Mouse (Mus musculus) urinary bladder, postnatal 4 days (tissue): Measurements from ENCODE around the gene Tmem95.

ENCODE experiments used
- DNase-seq, 2 experiments: peaks; one replicate each; pipeline ENCODE4 v3.0.0; 2021 to 2022; ENCODE audit warnings: low spot score in 2 of 2

The Tmem95 gene

DNA sequence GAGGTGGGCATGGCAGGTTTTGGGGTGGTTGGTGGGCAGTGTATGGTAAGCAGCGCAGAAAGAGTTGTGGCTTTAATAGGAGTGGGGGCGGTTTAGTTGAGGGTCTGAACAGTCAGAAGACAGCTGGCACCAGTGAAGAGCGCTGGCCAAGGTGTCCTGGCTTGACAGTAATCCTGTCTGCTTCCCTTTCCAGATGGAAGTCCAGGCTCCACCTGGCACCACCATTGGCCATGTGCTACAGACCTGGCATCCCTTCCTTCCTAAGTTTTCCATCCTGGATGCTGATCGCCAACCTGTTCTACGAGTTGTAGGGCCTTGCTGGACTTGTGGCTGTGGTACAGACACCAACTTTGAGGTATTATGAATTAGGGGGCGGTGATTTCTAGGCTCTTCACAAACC is 29.8 kb downstream of the Tmem95 start:
- DNase-seq = no peak

DNA sequence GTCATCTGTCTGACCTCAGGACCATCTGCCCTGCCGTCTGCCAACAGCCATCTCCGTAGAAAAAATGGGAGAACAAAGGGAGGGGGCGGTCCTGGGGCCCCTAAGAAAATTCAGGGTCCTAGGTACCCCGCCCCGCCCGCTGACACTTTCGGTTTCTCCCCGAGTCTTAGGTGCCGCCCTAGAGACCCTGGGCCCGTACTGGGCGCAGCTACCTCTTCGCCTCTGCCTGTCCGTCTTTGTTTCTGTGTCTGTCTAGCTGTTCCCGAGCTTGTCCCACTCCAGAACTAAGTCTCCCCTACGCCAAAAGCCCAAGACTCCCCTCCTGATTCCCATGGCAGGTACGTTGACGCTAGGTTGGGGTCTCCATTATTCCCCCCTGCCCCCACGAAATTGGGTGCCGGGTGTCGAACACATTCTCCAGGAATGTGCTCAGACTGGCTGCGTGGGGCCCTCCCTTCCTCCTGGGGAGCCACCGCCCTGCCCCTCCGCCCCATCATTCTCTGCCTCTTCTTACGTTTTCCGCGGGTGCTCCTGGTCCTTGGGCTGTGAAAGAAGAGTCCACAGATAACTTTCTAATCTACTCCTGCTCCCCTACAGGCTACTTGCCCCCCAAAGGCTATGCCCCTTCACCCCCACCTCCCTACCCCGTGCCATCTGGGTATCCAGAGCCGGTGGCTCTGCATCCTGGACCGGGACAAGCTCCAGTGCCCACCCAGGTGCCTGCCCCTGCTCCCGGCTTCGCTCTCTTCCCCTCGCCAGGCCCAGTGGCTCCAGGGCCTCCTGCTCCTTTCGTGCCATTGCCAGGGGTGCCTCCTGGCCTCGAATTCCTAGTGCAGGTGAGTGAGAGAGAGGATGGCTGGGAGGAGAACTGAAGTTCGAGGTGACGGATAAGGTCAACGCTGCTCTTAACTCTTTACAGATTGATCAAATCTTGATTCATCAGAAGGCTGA is 30.8 kb downstream of the Tmem95 start:
- DNase-seq = no peak

DNA sequence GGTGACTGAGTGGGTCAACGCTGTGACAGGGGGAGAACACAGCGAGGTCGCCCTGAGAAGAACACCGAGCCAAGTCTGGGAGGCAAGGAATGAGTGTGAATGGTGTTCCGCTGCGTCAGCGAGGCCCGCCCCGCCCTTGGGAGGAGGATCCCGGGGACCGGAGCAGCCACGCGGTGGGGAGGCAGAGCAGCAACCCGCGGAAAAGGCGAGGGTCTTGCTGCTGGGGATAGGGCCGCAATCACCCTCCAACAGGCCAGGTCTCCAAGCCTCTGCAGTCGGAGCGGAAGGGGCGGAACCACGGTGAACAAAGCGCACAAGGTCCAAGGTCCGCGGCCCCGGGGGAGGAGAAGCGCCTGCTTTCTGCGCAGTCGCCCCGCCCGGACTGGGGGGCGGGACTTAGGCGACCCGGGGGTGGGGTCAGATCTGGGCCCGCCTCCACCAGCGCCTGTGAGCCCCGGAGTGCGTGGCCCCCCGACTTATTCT is 31.6 kb downstream of the Tmem95 start, which contains the start of gene Plscr3:
Plscr3 (plus strand) TSS at position 179 of the 483 bp plus-strand sequence.
- peak; percentile 90 to 91 for DNase-seq

DNA sequence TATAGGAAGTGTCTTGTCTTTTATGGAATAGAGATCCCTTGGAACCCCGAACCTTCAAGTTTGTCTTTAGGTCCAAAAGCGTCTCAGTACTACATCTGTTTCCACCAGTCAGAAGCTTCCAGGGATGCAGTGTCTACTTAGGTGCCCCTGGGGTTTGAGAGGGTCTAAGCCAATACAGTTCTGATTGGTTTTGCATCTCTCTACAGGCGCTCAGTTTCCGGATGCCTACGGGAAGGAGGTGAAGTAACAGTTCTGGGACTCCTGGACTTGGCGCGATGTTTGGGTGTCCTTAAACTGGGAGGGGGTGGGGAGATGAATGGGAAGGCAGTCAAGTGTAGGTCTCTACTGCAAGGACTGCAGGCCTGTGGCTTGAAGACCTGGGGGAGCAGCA is 39.1 kb downstream of the Tmem95 start:
- DNase-seq = no peak

DNA sequence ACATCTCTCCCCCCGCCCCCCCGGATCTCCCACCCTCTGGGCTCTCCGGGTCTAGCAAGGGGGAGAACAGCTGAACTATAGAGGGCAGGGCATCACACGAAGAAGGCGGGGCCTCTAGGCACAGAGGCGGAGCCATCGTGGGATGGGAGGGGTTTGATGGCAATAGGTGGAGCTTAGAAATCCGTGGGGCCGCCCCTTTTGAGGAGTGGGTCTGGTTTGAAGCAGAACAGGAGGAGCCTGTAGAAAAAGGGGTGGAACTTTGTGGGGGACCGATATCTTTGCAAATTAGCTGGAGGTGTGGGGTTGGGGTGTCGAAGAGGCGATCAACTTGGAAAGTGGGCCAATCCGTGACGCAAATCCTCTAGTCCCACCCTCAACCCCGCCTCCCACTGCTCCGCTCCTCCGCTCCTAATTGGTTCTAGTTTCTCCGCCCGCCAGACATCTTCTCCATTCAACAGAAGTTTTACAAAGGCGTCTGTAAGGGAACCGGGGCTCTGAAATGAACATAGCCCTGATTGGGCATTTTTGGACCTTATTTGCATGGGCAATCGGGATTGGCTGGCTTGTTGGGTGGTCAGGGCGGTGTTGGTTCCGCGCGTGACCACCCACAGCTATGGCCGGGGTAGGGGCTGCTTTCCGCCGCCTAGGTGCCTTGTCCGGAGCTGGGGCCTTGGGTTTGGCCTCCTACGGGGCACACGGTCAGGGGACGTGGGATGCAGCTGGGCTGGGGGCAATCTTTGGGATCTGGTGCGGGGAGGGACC is 39.7 kb downstream of the Tmem95 start, which contains the start of gene Tmem256:
Tmem256 (plus strand) TSS at position 563 of the 762 bp plus-strand sequence.
- DNase-seq = peak; percentile 95 to 96

DNA sequence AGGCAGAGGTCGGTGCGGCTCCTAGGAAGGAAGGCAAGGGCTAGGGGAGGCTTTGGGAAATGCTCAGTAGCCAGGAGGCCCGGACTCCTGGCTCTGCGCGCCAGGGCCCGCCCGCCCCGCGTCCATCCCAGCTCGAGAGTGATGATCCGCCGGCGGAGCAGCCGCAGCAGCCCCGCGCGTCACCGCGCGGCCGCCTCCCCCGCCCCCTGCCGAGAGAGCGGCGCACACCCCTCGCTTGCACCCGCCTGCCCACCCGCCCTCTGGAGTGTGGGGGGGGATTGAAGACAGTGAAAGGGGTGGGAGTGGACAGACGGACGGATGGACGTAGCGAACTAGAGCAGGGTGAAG is 40.2 kb downstream of the Tmem95 start, which contains the start of gene Nlgn2:
Nlgn2 (minus strand) TSS at position 181 of the 348 bp plus-strand sequence.
- DNase-seq = peak in 1 of 2 experiments; percentile 75

DNA sequence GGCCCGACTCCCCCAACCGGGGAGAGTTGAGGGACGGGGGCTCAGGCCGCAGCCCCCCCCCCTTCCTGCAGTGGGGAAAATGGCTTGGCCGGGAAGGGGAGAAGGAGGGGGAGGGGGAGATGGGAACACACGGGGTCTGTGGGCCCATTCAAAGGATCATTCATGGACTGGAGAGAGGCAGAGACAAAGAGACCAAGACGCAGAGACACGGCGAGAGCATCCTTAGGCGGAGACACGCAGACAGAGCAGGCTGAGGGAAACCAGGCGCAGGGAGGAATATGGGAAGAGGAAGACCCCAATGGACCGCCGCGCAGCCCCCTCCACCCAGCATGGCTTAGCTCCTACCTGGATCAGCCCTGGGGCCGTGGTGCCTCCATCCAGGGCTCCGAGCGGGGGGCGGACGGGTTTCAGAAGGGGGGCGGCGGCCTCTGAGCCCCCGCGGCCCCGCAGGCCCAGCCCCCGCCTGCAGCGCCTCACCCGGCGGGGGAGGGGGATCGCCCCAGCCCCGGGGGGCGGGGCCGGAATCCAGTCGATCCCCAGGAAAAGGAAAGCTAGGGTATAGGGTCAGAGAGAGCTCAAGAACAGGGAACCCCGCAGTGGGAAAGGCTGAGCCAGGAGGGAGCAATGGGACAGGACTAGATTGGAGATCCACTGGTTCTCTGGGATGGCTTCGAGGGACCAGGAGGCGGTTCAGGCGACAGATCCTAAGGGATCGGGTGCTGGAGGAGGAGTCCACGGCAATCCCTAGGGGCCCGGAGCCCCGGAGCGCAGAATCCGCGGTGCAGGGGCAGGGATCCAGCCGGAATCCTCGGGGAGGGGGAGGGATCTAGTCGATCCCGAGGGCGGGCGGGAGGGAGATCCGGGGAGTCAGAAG is 40.9 kb downstream of the Tmem95 start:
- peak in 1 of 2 experiments; percentile 43 for DNase-seq

DNA sequence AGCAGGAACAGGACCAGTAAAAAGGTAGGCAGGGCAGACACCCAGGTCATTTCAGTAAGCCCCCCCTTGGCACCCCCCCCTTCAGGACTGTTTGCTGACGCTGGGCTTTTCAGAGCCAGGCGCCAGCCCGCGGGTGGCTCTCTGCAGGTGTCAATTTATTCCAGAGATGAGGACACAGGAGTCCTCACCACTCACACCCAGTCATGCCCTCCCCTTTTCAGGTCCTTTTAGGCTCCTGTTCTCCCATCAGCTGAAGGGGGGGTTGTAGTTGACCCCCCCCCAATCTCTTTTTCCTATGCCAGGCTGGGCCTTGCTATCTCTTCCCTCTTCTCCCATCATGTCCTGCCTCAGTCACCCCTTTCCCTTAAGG is 41.9 kb downstream of the Tmem95 start:
- no peak for DNase-seq

DNA sequence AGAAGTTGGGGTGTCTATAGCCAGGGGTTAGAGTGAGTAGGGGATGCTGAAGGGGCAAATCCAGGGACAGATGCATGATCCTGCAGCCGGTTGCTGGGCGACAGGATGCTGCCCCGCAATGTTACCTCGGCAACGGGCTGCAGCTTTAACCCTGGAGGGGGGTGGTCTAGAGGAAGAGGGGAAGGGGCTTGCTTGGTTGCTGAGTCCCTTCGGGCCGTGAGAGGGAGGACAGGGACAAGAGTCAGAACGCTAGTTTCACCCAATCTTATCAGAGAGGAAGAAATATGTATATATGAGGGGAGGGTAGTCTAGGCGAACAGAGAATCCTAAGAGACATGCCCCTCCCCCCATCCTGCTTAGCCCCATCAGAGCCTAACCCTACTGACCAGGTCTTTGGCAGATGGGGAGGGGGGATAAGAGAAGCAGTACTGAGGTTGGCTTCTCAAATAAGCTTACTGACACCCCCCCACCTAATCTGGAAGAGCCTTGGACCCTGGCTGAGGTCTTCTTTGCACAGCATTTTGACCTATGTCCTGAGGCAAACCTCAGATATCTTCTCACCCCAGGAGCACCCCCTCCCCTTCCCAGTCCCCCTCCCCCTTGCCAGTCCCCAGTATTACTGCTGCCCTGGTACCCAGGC is 42.4 kb downstream of the Tmem95 start:
- no peak for DNase-seq

DNA sequence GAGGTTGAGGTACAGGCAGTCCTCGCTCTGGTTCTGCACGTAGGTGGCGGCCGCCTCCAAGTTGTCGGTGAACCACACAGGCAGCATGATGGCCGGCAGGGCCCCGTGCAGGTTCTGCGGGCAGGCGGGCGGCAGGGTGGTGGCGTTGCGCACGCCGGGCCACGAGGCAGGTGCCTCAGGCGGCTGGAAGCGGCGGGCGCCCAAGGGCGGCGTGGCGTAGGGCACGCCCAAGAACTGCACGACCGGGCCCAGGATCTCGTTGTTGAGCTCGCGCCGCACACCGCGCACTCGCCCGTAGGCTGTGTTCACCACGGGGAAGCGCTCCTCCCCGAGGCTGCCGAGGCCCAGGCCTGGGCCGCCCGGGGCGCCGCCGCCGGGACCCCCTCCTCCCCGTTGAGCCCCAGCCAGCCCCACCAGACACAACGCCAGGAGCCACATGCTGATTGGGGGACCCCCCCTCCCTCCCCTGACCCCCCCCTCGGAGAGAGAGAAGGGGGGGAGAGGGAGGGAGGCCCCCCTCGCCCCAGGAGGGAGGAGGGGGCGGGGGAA is 43.7 kb downstream of the Tmem95 start:
- no peak for DNase-seq

DNA sequence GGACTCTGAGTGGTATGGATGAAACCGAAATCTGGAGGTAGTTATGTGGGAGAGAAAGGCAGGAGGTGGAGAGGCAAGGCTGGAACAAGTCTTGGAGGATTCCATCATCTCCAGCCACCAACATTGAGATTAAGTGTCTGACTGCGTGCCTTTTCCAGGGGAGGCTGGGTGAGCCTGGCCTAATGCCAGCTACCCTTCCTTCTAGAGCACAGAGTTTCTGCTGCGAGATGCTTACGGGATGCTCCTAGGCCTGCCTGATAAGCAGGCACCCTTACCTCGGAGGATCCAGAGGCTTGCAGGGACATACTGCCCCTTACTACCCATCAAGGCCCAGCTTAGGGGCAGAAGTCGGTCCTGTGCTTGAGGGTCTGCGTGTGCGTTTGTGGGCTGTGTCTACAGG is 44.3 kb downstream of the Tmem95 start:
- DNase-seq = no peak

DNA sequence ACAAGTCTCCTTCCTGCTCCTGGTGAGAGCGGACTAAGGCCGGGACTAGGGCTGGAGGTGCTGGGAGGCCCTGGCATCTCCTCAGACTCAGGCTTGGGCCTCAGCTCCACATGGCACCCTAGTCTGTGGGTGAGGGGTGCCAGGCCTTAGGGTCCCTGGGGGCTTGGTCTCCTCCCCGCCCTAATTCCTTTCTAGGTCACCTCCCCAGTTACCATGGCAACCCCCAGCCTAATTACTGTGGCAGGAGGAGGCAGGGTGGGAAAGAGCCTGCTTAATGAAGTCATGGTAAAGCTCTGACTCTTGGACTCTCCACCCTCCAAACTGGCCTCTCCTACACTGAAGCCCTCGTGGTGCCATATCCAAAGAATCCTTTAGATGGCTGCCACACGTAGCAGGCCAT is 49.0 kb downstream of the Tmem95 start:
- DNase-seq = no peak
